Mouse (Mus musculus): ENCODE results near the gene Med23.

Med23 gene

GRCm38 (mm10) chr10:24886008-24886407, 16.2 kb downstream of the Med23 start:
- no peak for DNase-seq

- DNase-seq: peak; percentile 21 to 38
Observed at GRCm38 (mm10) chr10:24888343-24888742, 18.6 kb downstream of the Med23 start.

DNA sequence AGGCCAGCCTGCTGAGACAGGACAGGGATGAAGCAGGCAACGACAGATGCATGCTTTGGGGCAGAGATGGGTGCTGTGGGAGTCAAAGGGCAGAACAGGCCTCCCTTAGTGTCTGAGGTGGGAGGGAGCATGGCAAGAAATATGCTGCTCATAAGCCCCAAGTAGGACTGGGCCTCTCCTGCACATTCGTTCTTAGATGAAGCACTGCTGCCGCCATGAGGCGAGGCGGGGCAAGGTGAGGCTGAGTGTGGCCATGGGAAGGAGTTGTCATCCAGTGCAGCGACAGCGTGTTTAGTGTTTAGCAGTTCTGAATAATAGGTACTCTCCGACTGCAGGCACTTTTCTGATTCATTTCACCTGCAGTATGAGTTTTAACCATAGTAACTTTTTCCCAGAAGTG, 26.1 kb downstream of the Med23 start:
- peak; percentile 23 to 47 for DNase-seq

GRCm38 (mm10) chr10:24905627-24906026, 35.8 kb downstream of the Med23 start:
- DNase-seq: no peak

GRCm38 (mm10) chr10:24911199-24911598, 41.4 kb downstream of the Med23 start:
- no peak for DNase-seq

DNA sequence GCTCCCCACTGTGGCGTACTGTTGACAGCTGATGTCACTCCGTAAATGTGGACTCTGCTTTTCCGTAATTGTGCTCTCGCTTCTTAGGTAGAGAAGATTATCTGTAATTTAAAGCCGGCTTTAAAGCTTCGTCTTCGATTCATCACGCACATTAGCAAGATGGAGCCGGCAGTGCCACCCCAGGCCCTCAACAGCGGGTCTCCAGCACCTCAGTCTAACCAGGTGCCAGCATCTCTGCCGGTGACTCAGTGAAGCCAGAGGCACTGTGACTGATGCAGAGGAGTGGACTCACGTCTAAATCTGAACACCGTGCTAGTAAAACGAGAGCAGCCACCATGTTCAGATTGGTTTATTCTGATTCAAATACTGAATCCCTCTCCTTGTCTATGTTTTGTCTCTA, 42.8 kb downstream of the Med23 start:
- no peak for DNase-seq

- no peak for DNase-seq
Observed at GRCm38 (mm10) chr10:24915486-24915885, 45.7 kb downstream of the Med23 start.

DNA sequence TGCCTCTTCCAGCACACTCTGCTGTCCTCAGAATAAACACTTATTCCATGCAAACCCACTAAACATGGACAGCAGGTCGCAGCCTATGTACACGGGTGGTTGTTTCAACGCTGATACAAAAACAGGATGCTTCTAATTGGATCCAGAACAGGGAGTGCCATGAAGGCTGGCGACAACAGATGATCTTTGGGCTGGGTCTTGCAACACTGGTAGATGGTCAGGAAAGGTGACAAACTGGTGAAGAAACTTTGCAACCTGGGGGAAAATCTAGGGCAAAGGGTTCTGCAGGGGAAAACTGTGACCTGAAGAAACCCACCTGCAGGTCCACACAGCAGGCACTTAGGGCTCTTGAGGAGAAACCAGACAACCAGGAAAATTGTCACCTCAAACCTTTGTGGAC, 53.2 kb downstream of the Med23 start:
- no peak for DNase-seq

GRCm38 (mm10) chr10:24924296-24924695, 54.5 kb downstream of the Med23 start:
- DNase-seq: no peak

DNA sequence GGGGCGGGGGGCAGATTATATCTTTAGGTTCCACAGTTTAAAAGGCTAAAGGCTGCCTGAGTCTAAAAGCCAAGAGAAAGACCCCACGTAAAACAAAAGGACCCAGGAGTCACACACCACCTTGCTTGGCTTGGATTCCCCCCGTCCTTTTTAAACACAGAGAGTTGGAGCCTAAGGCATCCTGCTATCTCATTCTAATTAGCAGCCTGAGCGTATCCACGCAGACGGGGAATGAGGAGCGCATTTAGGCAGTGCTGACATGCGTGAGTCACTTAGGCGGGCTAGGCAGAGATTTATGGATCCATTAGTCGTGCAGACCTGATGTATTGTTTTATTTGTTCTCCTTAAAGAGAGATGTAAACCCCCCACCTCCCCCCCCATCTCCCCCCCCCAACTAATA, 56.6 kb downstream of the Med23 start:
- DNase-seq: no peak

DNA sequence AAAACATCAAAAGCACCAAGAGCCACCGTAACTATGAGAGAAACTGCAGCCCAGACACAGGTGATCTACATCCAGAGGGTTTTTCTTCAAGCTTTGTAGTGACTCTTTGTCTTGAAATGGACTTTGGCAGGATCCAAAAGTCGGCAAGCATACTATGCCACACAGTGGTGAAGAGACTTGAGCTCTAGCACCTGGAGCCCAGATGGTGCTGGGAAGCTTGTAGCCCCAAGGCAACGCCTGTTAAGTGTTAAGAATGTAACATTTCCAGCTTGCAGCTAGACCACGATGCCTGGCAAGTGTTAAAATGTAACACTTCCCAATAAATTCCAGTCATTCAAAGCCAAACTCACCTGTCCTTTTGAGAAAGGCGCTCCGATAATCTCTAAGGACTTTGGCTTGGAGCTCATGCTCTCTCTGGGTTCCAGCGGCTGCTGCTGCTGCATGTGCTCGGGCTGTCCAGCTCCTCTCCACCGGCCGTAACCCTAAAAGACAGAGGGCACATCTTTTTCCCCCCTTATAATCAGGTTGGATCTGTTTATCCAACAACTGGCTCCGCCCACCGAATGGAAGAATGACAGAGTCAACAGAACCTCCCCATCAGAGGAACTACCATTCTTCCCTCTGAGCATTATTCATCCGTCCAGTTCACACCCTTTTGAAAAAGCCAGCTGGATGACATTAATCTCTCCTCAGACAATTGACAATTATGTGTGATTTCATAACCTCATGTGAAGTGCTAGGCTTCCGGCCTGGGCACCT, 57.4 kb downstream of the Med23 start, which contains the start of gene Arg1:
Gene Arg1 (minus strand): TSS at position 523 of the 759 bp plus-strand sequence.
- no peak for DNase-seq

GRCm38 (mm10) chr10:24928072-24928471, 58.3 kb downstream of the Med23 start:
- no peak for DNase-seq

GRCm38 (mm10) chr10:24930143-24930542, 60.4 kb downstream of the Med23 start:
- DNase-seq: no peak

- no peak for DNase-seq
Observed at GRCm38 (mm10) chr10:24947871-24948270, 78.1 kb downstream of the Med23 start.

GRCm38 (mm10) chr10:24948278-24948677, 78.5 kb downstream of the Med23 start:
- no peak for DNase-seq

DNA sequence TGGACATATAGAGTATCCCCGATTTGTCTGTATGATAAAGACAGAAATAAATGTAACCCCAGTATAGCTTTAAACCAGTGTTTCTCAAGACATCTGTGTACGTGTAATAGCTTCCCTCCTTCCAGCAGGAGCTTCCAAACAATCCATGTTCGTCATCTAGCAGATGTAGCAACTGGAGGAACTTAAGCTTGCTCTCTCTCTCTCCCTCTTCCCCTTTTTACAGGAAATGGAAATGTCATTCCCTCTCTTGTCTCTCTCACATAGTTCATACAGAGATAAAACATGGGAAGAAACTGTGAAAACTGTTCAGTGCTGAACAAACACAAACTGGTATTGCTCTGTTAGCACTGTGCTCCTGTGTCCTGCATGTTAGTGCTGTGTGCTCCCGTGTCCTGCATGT, 80.4 kb downstream of the Med23 start:
- DNase-seq: no peak

DNA sequence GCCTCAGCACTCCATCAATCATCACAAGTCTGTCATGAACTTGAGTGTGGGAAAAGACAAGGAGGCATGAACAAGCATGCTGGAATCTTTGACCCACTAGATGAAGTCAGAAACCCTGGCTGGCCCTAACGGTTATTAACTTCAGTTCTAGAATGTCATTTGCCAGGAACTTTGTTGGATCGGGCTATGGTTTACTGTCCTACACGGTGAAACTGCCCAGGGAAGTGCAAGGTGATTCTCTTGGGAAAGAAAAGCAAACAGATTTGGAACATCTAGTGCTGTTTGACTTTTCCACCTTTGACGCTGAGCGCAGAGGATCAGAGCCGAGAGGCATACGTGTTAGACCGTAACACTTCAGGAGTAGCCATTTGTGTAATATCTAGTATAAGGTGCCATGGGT, 81.8 kb downstream of the Med23 start:
- no peak for DNase-seq

DNA sequence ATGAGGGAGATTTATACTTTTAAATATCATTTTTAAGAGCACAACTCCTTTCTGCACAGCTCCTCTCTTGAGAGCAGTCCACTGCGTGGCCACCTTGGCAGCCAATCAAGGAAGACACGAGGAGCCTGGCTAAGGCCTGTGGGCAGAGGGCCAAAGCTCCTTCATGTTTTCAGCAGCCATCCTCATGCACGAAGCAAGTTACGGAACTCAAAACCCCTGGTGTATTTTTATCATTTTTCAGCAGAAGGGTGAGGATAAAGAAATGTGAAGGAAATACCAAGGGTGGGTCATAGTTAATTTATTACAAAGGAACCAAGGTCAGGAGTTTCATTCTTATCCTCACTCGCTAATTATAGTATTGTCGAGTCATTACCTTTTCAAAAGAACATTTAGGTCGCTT, 82.8 kb downstream of the Med23 start:
- peak in 1 of 2 experiments; percentile 47 for DNase-seq

GRCm38 (mm10) chr10:24953876-24954275, 84.1 kb downstream of the Med23 start:
- no peak for DNase-seq

- DNase-seq: no peak
Observed at GRCm38 (mm10) chr10:24958280-24959042, 88.7 kb downstream of the Med23 start.

- DNase-seq: no peak
Observed at GRCm38 (mm10) chr10:24959043-24959916, 89.5 kb downstream of the Med23 start.

- no peak for DNase-seq
Observed at GRCm38 (mm10) chr10:24961112-24961511, 91.3 kb downstream of the Med23 start.

DNA sequence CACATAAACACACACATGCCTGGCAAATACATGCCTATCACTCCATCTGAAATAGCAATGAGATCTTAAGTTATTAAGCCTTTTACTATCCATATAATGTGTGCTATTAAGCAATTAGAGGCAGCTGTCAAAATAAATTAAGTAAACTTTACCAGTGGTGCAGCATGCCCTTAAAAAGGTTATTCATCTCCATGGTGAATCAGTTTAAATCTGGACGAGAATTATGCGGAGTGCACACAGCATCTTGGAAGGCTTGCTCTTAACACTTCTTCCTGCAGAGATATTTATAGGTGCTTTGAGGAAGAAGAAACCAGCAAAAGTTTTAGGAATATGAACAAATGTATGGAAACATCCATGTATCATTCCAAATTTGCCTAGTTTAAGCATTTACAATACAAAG, 92.1 kb downstream of the Med23 start:
- DNase-seq: no peak
